Mouse (Mus musculus) spleen, postnatal 4 days (tissue): Measurements from ENCODE around the gene Lins1.
A peak's percentile ranks its signal among the peaks of the same experiment; 100 is the strongest.

Experiments used
- DNase-seq, 2 experiments: peaks; one replicate each; pipeline ENCODE4 v3.0.0; 2022; ENCODE audit warnings: low spot score in 2 of 2

The Lins1 gene

GRCm38 (mm10) chr7:66689620-66690360, at the start of gene Lins1:
TSS of gene Lins1 (plus strand) at chr7:66689889.
- DNase-seq = peak; percentile 93 to 94

- DNase-seq = no peak
Measured at GRCm38 (mm10) chr7:66645736-66646135, 44.0 kb upstream of the Lins1 start.

GRCm38 (mm10) chr7:66649181-66649580, 40.5 kb upstream of the Lins1 start:
- no peak for DNase-seq

GRCm38 (mm10) chr7:66650883-66651282, 38.8 kb upstream of the Lins1 start:
- no peak for DNase-seq

- DNase-seq = no peak
Measured at GRCm38 (mm10) chr7:66652216-66652615, 37.5 kb upstream of the Lins1 start.

- DNase-seq = no peak
Measured at GRCm38 (mm10) chr7:66653596-66653995, 36.1 kb upstream of the Lins1 start.

GRCm38 (mm10) chr7:66655471-66655870, 34.2 kb upstream of the Lins1 start:
- DNase-seq = no peak

GRCm38 (mm10) chr7:66660291-66660690, 29.4 kb upstream of the Lins1 start:
- DNase-seq = no peak

- no peak for DNase-seq
Measured at GRCm38 (mm10) chr7:66660972-66661371, 28.7 kb upstream of the Lins1 start.

GRCm38 (mm10) chr7:66661572-66661971, 28.1 kb upstream of the Lins1 start:
- peak; percentile 65 to 84 for DNase-seq

- DNase-seq = no peak
Measured at GRCm38 (mm10) chr7:66663548-66663947, 26.1 kb upstream of the Lins1 start.

GRCm38 (mm10) chr7:66667064-66667463, 22.6 kb upstream of the Lins1 start:
- no peak for DNase-seq

GRCm38 (mm10) chr7:66675800-66676199, 13.9 kb upstream of the Lins1 start:
- no peak for DNase-seq

GRCm38 (mm10) chr7:66682119-66682863, 7.4 kb upstream of the Lins1 start:
- no peak for DNase-seq

GRCm38 (mm10) chr7:66688721-66689120, 968 bp upstream of the Lins1 start:
- no peak for DNase-seq

GRCm38 (mm10) chr7:66689294-66689619, 432 bp upstream of the Lins1 start, which contains the start of gene Asb7:
TSS of gene Asb7 (minus strand) at chr7:66689596.
- no peak for DNase-seq

GRCm38 (mm10) chr7:66694467-66694866, 4.8 kb downstream of the Lins1 start:
- no peak for DNase-seq

GRCm38 (mm10) chr7:66702721-66703120, 13.0 kb downstream of the Lins1 start:
- DNase-seq = no peak

- no peak for DNase-seq
Measured at GRCm38 (mm10) chr7:66704631-66705030, 14.9 kb downstream of the Lins1 start.

- DNase-seq = no peak
Measured at GRCm38 (mm10) chr7:66711166-66711565, 21.5 kb downstream of the Lins1 start.

GRCm38 (mm10) chr7:66724514-66724913, 34.8 kb downstream of the Lins1 start:
- no peak for DNase-seq

GRCm38 (mm10) chr7:66724954-66725353, 35.3 kb downstream of the Lins1 start:
- no peak for DNase-seq

- DNase-seq = no peak
Measured at GRCm38 (mm10) chr7:66728072-66728471, 38.4 kb downstream of the Lins1 start.
